Mouse (Mus musculus) bone marrow macrophage, adult 2 months (primary cell): ENCODE measurements around the gene Tle4. TPM values are rescaled to one million over a fixed set of nuclear protein-coding genes. Genes with fewer than 3 reads are reported as not detected.

Source experiments
- H3K27ac ChIP-seq: 2 replicates; pipeline ENCODE4 v1.5.1; 2012; ENCODE audit warnings: low read depth, low read length; ENCODE audit not compliant: insufficient read depth
- H3K4me1 ChIP-seq: 2 replicates; pipeline ENCODE4 v1.6.1; 2012; ENCODE audit warnings: low read length; ENCODE audit not compliant: control insufficient read depth, insufficient read depth
- H3K4me3 ChIP-seq: 2 replicates; pipeline ENCODE4 v1.5.1; 2012; ENCODE audit warnings: mild to moderate bottlenecking, low read length, moderate library complexity; ENCODE audit not compliant: insufficient read depth
- CTCF ChIP-seq: IDR thresholded peaks from 2 replicates; pipeline ENCODE4 v1.5.1; 2012; ENCODE audit warnings: low read depth, mild to moderate bottlenecking, low read length, moderate library complexity
- POLR2A ChIP-seq: IDR thresholded peaks from 2 replicates; pipeline ENCODE4 v1.6.1; 2012; ENCODE audit warnings: mild to moderate bottlenecking, low read depth, low read length, borderline replicate concordance
- polyA plus RNA-seq: library from polyadenylated mRNA; stranded (reverse); fragments of >200 nt; gene quantifications from 2 replicates; pipeline ENCODE4 v1.2.4, GENCODE M21; 2012; ENCODE audit not compliant: missing spikeins, insufficient read depth, insufficient read length

Tle4 gene
- polyA plus RNA-seq, 1 experiment: 28.5 TPM

DNA sequence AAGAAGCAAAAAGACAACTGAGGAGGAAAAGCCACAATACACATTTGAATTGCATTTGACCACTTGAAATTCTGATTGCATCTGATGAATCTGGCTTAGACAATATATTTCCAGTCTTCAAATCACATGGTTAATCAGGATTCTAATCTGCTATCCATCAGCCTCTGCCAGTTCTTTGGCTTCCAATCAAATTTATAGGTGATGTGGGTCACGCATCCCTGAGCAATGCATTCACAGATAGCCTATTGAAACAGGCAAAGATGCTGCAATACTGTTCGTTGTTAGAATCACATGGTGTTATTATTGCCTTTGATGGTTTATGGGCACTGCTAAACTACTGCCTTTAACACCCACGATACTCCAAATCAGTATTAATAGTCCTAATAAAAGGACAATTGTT, 30.8 kb downstream of the Tle4 start:
- TF ChIP-seq POLR2A (no peak), CTCF (no peak)
- Histone ChIP-seq H3K4me3 (no peak overlapping the region), H3K4me1 (peaks cover 10% of the 10 kb centered on the region), H3K27ac (no peak overlapping the region)

DNA sequence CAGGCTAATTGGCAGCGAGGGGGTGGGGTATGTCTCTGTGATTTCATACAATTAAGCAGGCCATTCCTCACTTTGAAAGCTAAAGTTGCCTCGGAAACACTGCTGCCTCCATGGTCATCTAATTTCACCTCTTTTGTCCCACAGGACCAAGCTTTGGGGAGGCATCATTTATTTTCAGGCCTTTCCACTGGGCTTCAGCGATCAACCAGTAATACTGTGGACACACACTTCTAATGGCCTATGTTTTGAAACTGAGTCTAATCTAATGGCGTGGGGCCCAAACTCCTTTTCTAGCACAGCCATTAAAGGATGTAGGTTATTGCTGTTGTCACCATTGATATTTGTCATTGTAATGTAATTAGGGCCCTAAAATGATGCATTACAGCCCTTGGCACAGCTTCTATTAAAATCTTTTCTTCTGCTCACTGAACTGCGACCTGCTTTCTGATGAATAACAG, 31.3 kb downstream of the Tle4 start:
- TF ChIP-seq CTCF (no peak), POLR2A (no peak)
- H3K4me3 ChIP-seq: no peak overlapping the region
- H3K27ac ChIP-seq: no peak overlapping the region
- peaks cover 10% of the 10 kb centered on the region for H3K4me1 ChIP-seq

DNA sequence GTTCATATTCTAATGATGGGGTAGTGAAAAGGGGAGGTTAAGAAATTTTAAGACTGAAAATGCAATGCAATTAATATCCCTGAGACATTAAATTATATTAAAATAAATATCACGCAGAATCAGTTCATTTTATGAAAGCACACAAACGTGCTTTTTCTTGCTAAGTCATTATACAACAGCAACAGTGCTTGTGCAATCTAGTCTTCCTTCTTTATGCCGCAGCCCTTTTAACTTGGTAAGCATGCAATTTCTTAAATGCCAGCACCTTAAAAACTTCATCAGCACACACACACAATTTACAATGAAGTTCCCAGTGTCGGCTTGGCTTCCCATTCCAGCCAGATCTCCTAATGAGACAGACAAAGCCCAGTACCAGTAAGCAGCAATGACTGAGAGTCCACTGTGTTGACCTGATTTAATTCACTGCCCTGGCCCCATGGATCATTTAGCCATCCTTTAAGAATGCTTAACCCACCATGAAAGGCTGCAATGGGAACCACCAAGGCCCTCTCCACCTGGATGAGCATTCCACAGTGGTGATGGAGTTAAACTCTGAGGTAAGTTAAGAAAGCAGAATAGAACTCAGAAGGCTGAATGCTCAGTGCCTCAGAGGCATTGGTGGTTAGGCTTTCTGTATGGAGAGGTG, 32.3 kb downstream of the Tle4 start:
- no peak overlapping the region for H3K27ac ChIP-seq
- H3K4me3 ChIP-seq: no peak overlapping the region
- TF ChIP-seq POLR2A: no peak
- TF ChIP-seq CTCF: no peak
- peaks cover 10% of the 10 kb centered on the region for H3K4me1 ChIP-seq

DNA sequence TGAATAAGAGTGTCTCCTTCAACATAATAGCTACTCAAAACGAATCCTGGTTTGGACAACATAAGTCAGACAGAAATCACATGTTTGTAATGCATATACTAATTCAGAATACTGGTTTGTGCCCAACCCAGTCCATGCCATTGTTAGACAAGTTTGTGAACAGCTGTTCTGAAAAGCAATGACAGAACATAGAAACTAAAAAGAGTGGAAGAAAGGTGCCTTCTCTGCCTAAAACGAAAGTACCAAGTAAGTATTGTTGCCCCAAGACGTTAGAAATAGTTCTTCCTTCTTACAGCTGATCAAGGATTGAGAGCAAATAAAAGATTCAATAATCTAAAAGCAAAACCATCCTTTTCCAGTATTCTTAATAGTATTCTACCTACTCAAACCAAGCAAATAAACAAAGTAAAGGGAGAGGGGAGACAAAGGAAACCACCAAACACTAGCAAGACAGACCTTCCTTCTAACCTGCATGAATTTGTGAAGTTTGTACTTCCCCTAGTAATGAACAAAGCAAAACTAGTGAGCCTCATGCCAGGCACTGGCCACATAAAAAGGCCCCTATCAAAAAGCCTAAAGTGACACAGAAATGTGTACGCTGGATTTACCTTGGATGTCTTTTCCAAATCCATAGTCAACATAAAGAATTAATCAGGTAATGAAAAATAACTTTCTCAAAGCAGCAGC, 34.4 kb downstream of the Tle4 start:
- peaks cover 7% of the 10 kb centered on the region for H3K4me1 ChIP-seq
- H3K27ac ChIP-seq: no peak overlapping the region
- H3K4me3 ChIP-seq: no peak overlapping the region
- TF ChIP-seq POLR2A: no peak
- no peak for TF ChIP-seq CTCF

DNA sequence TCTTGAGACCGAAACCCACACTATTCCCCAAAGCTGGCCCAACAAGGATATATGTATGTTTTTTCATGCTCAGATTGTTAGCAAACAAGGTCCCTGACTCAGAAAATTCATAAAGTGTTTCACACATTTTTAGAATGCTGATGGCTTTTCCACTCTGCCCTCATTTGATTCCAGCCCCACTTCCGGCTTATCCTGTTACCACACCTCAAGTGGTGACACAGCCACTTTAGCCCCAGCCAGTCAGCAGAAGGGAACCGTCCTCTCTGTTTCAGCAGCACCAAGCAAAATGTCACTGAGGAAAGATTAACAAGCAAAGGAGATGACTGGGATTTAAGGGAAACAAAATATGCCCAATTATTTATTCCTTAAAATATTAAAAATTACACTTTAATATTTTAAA, 50.0 kb downstream of the Tle4 start:
- TF ChIP-seq POLR2A (no peak), CTCF (no peak)
- Histone ChIP-seq H3K4me3 (no peak overlapping the region), H3K4me1 (peaks cover 3% of the 10 kb centered on the region), H3K27ac (no peak overlapping the region)

DNA sequence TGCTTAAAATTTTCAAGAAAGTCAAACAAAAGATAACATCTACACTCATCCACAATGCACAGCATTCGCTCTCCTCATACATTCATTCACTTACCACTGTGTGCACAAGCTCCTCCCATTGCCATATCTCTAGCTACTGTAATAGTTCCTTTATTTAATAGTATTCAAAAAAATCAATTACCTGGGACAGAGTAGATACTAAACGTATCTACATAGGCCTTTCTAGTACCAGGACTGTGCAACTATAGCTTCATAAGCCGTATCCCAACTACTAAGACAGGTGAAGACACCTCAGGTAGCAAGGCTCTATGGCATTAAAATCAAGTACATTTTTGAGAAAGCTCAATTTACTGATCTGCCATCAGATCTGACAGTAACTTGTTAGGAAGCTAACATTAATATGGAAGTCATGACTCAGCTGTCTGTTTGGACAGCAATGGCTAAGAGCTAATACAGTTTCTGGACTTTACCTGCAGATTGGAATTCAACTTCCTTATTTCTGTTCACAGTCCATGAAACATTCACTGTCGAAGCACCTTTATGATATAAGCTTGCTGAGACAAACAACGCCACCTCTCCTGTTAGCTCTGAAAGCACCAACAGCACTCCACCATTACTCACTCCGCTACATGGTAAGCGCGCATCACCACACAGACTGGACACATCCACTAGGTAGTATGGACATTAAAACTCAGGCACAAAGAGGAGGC, 50.6 kb downstream of the Tle4 start:
- H3K4me1 ChIP-seq: peaks cover 3% of the 10 kb centered on the region
- no peak overlapping the region for H3K27ac ChIP-seq
- TF ChIP-seq POLR2A (no peak), CTCF (no peak)
- no peak overlapping the region for H3K4me3 ChIP-seq

DNA sequence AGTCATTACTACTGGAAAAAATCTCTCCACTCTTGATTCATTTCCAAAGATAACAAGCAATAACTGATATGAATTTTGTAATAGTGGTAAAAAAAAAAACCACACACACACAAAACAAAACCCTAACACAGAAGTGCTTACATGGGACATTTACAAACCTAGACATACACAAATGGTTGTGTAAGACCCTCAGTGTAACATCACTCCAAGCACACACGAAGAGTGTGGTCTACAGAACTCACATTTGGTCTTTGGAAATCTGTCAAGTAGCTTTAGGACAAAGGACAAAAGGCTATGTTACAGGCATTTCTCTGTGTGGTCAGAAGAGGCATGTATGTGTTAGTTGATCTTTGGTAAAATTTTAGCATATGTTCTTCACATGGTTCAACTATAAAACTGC, 52.4 kb downstream of the Tle4 start:
- Histone ChIP-seq H3K4me3 (no peak overlapping the region), H3K4me1 (peaks cover 6% of the 10 kb centered on the region), H3K27ac (no peak overlapping the region)
- no peak for TF ChIP-seq POLR2A
- no peak for TF ChIP-seq CTCF

DNA sequence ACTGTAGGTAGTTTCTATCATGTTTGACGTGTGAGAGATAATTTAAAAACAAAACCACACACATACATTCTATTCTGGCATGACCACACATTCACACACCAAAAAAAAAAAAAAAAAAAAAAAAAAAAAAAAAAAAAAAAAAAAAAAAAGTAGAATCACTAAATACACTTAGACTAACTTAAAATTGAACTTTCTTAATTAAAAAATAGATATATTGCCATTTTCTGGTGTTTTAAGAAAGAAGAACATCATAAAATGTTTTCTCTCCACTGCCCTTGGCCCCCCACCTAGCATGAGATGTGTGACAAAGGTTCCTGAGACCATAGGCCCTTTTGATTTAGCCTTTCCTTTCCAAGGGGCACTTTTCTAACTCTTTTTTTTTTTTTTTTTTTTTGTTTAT, 54.5 kb downstream of the Tle4 start:
- Histone ChIP-seq H3K27ac (no peak overlapping the region), H3K4me3 (no peak overlapping the region), H3K4me1 (peaks cover 6% of the 10 kb centered on the region)
- TF ChIP-seq POLR2A (no peak), CTCF (no peak)

DNA sequence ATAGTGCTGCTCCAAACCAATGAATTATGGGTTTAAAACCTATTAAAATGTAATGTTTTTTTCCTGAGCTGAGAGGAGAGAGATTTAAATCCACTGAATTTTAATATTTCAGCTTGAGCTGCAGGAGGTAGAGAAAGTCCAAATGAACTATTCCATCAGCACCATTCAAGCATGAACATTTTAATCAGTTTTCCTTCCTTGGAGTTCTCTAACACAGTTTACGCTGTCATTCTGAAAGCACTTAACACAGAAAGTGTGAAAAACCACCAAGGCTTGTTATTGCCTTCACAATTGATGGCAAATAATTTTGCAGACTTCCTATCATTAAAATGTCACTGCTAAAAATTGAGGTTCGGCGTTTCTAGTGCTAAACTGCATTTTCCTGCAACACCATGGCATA, 57.2 kb downstream of the Tle4 start:
- TF ChIP-seq CTCF (no peak), POLR2A (no peak)
- H3K4me1 ChIP-seq: peaks cover 5% of the 10 kb centered on the region
- H3K4me3 ChIP-seq: no peak overlapping the region
- H3K27ac ChIP-seq: no peak overlapping the region

DNA sequence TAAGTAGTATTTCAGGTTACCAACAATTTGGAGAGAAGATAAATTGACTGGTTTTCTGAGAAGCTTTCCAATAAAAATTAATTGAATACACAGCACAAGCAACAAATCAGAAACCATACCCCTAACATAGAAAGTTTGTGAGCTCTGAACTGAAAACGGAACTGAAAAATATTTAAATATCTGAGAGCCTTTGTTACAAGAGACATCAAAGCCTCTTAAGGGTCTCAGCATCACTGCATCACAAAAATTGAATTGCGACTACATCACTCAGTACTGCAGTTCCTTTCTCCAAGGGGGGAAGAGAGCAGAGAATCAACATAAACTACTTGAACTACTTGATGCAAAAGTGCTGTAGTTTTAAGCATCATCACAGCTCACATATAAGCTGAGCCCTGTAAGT, 61.2 kb downstream of the Tle4 start:
- peaks cover 3% of the 10 kb centered on the region; the same call in 1 of the 2 replicates for H3K4me1 ChIP-seq
- H3K4me3 ChIP-seq: no peak overlapping the region
- no peak overlapping the region for H3K27ac ChIP-seq
- no peak for TF ChIP-seq CTCF
- TF ChIP-seq POLR2A: no peak
